Mouse (Mus musculus) spleen, adult 2 months (tissue): ENCODE results near the gene Fam25c. TPM values are rescaled to one million over a fixed set of nuclear protein-coding genes. Genes with fewer than 3 reads are reported as not detected.
A peak's percentile ranks its signal among the peaks of the same experiment; 100 is the strongest.
"Not testable (repeated sequence)": the region's sequence is repeated elsewhere in the genome, so short reads cannot be mapped to it uniquely, and the experiment has no call there.

Experiments
- DNase-seq, 2 experiments: peaks; one replicate each; pipeline versions ENCODE4 v3.0.0 to v3.0.0-alpha.2; 2012 to 2021; ENCODE audit warnings: low spot score in 2 of 2, low read depth in 1 of 2
- H3K27ac ChIP-seq: fragments of 200-500 bp; 2 replicates; pipeline ENCODE4 v1.5.1; 2012; ENCODE audit warnings: low read length, inconsistent platforms; ENCODE audit not compliant: insufficient read depth
- H3K27me3 ChIP-seq: fragments of 200-500 bp; 2 replicates; pipeline ENCODE4 v1.6.1; 2012; ENCODE audit warnings: mild to moderate bottlenecking, moderate library complexity, low read length, inconsistent platforms; ENCODE audit not compliant: control insufficient read depth, insufficient read depth
- H3K36me3 ChIP-seq: fragments of 200-500 bp; 2 replicates; pipeline ENCODE4 v1.6.1; 2012; ENCODE audit warnings: mild to moderate bottlenecking, low read length, inconsistent platforms; ENCODE audit not compliant: control insufficient read depth, insufficient read depth
- H3K4me1 ChIP-seq: fragments of 200-500 bp; 2 replicates; pipeline ENCODE4 v1.6.1; 2011; ENCODE audit warnings: inconsistent platforms; ENCODE audit not compliant: control insufficient read depth, insufficient read depth, insufficient read length
- H3K4me3 ChIP-seq: fragments of 200-500 bp; 2 replicates; pipeline ENCODE4 v1.5.1; 2011; ENCODE audit warnings: mild to moderate bottlenecking, inconsistent platforms; ENCODE audit not compliant: insufficient read depth, insufficient read length; ENCODE audit errors: extremely low read depth
- CTCF ChIP-seq: fragments of 200-500 bp; IDR thresholded peaks from 2 replicates; pipeline ENCODE4 v1.5.1; 2011; ENCODE audit warnings: mild to moderate bottlenecking, inconsistent platforms; ENCODE audit not compliant: insufficient read depth, insufficient read length, insufficient replicate concordance; ENCODE audit errors: extremely low read depth
- POLR2A ChIP-seq: fragments of 200-500 bp; IDR thresholded peaks from 2 replicates; pipeline ENCODE4 v1.6.1; 2011; ENCODE audit warnings: low read depth, low read length, inconsistent platforms
- WGBS: fragments of 180-500 bp; shearing (Covaris S2); methylation state at CpG from one replicate; pipeline ENCODE4 v1.1.7; 2018; 5-methylcytosine and 5-hydroxymethylcytosine counted together
- polyA plus RNA-seq: library from polyadenylated mRNA; depleted of rRNA; stranded (reverse); fragments of >200 nt; gene quantifications from 2 replicates; pipeline ENCODE4 v1.2.3, GENCODE M21; 2012

Fam25c gene
- polyA plus RNA-seq, 1 experiment = not detected

GRCm38 (mm10) chr14:34374577-34374976 is 19.3 kb upstream of the Fam25c start, which contains the start of gene Sncg:
Gene Sncg, minus strand, starts transcription at chr14:34374789.
- Histone ChIP-seq H3K4me3 (no peak within 1 kb of the TSS), H3K36me3 (no peaks in the 10 kb centered on the region), H3K4me1 (no peaks in the 10 kb centered on the region), H3K27ac (0 out of 2 replicates have a peak within 1 kb of the TSS, but pooled peaks have one; percentile 7), H3K27me3 (no peaks in the 10 kb centered on the region)
- no peak for DNase-seq
- WGBS = 34% methylated on average over 10 of the region's 10 CpGs
- TF ChIP-seq CTCF = no peak

- H3K36me3 ChIP-seq = no peaks in the 10 kb centered on the region
- 89% methylated on average over 6 of the region's 6 CpGs for WGBS
- no peak overlapping the region for H3K4me3 ChIP-seq
- H3K27ac ChIP-seq = no peak overlapping the region
- H3K4me1 ChIP-seq = no peaks in the 10 kb centered on the region
- TF ChIP-seq CTCF (no peak), POLR2A (no peak)
- H3K27me3 ChIP-seq = no peaks in the 10 kb centered on the region
- no peak for DNase-seq
These were observed 18.3 kb upstream of the Fam25c start for GRCm38 (mm10) chr14:34373581-34373980.

GRCm38 (mm10) chr14:34372646-34373045 is 17.4 kb upstream of the Fam25c start:
- 86% methylated on average over 6 of the region's 6 CpGs for whole genome bisulfite sequencing
- no peak for TF ChIP-seq POLR2A
- TF ChIP-seq CTCF = no peak
- no peaks in the 10 kb centered on the region for H3K4me1 ChIP-seq
- no peak for DNase-seq
- H3K36me3 ChIP-seq = no peaks in the 10 kb centered on the region
- no peak overlapping the region for H3K4me3 ChIP-seq
- no peaks in the 10 kb centered on the region for H3K27me3 ChIP-seq
- H3K27ac ChIP-seq = no peak overlapping the region

GRCm38 (mm10) chr14:34371763-34372162 is 16.5 kb upstream of the Fam25c start:
- no peak for DNase-seq
- Histone ChIP-seq H3K4me3 (no peak overlapping the region), H3K27ac (no peak overlapping the region), H3K36me3 (no peaks in the 10 kb centered on the region), H3K4me1 (no peaks in the 10 kb centered on the region), H3K27me3 (no peaks in the 10 kb centered on the region)
- WGBS = 88% methylated on average over 2 of the region's 2 CpGs
- TF ChIP-seq CTCF = no peak

GRCm38 (mm10) chr14:34370921-34371320 is 15.7 kb upstream of the Fam25c start:
- Histone ChIP-seq H3K4me1 (no peaks in the 10 kb centered on the region), H3K4me3 (no peak overlapping the region), H3K27me3 (no peaks in the 10 kb centered on the region), H3K36me3 (no peaks in the 10 kb centered on the region), H3K27ac (no peak overlapping the region)
- no peak for DNase-seq
- TF ChIP-seq POLR2A = no peak
- 86% methylated on average over 3 of the region's 3 CpGs for WGBS

- WGBS = 75% methylated on average over 3 of the region's 3 CpGs
- no peak for TF ChIP-seq POLR2A
- no peak overlapping the region for H3K27ac ChIP-seq
These were observed 15.0 kb upstream of the Fam25c start for GRCm38 (mm10) chr14:34370203-34370602.

GRCm38 (mm10) chr14:34365147-34365507 is 9.9 kb upstream of the Fam25c start:
- TF ChIP-seq POLR2A = no peak
- no peak for TF ChIP-seq CTCF
- no peak for DNase-seq
- 94% methylated on average over 2 of the region's 2 CpGs for WGBS
- H3K36me3 ChIP-seq = no peaks in the 10 kb centered on the region
- 0 out of 2 replicates have a peak, but pooled peaks cover 3% of the 10 kb centered on the region for H3K27me3 ChIP-seq
- no peak overlapping the region for H3K4me3 ChIP-seq
- no peak overlapping the region for H3K27ac ChIP-seq
- H3K4me1 ChIP-seq = no peaks in the 10 kb centered on the region

More at GRCm38 (mm10) chr14:34370203-34370602, 15.0 kb upstream of the Fam25c start:
- H3K27me3 ChIP-seq = no peaks in the 10 kb centered on the region
- no peak for DNase-seq
- H3K4me3 ChIP-seq = no peak overlapping the region
- no peaks in the 10 kb centered on the region for H3K36me3 ChIP-seq
- no peaks in the 10 kb centered on the region for H3K4me1 ChIP-seq

GRCm38 (mm10) chr14:34364254-34365146 is 9.3 kb upstream of the Fam25c start:
- 86% methylated on average over 15 of the region's 15 CpGs for WGBS
- H3K36me3 ChIP-seq, H3K4me1 ChIP-seq, H3K27me3 ChIP-seq, H3K4me3 ChIP-seq, H3K27ac ChIP-seq, DNase-seq: not testable (repeated sequence)
